Mouse (Mus musculus) embryo, embryonic 11.5 days (tissue): Measurements from ENCODE around the gene Mob3b.

Source experiments
- DNase-seq: peaks from one replicate; pipeline ENCODE4 v3.0.0-alpha.2; 2012; ENCODE audit warnings: low read depth, low spot score

The Mob3b gene

DNA sequence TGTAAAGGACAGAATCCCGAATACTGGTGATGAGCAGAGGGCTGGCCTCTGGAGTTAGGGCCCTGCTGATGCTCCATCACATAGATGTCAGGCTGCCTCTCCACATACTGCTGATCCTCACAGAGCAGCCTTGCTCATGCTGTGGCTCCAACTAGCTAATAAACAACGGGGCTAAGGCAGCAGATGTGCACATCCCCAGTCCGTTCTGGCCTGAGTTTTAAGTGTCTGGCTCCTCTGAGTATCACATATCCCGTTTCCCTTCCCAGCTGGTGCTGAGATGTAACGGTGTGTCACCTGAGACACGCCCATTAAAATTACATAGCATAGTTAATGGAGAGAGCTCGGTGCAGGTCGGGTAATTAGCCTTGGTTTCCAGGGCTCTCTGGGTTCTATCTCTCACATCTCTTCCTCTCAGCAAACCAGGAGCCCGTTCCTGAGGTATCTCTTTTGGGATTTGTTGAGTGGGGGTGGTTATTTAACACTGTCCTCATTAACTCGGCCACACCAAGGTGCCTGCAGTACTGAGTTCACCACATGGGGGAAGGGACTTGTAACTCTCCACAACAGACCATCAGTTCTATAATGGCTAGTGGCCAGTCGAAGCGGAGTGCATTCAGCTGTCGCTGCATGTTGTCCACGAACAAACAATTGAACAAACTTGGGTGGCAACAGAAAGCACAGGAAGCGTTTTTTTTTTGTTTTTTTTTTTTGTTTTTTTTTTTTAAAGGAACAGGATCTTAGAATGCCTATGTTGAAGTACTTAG is 92.0 kb downstream of the Mob3b start:
- DNase-seq, result no peak

DNA sequence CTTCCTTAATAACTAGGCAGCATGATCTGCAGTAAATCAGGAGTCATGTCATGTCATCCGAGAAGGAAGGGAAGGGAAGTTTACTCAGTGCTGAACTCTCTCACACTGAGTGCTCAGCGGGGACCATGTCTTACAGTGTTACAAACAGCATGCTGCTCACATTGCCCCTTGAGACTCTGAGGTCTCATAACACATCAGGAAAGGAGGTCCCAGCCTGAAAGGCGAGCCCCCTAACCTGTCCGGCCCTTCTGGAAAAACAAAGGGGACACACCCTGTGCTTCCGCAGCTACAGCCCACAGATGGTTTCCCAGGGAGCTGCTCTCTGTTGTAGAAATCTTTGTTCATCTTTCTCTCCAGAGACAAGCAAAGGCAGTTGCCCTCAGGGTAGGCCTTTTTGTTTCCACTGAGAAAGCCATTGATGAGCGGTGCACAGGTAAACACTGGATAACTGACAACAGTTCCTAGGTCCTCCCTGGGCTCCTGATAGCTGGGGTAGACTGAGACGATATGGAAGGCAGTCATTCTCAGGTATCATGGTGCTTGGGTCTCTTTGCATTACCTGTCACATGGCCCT is 94.1 kb downstream of the Mob3b start:
- no peak for DNase-seq

- no peak for DNase-seq
These were observed 96.3 kb downstream of the Mob3b start for GRCm38 (mm10) chr4:35060964-35061363.

- DNase-seq, result no peak
These were observed 96.9 kb downstream of the Mob3b start for GRCm38 (mm10) chr4:35060401-35060800.

DNA sequence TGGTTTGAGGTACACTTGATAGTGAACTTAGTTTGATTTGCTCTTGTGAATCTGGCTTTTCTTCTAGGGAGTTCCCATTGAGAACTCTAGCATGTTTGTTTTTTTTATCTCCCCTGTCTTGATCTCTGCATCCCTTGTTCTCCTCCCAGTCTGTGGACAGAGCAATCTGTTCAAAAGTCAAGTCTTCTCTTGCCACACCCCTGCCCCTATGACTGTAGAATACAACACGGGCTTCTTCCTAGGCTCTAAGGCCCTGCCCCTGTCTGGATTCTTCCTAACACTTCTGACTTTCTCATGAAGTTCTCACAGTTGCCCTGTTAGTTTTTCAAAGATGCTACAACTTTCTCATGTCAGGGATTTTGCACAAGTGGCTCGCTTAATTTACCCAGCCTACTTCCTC is 102.9 kb downstream of the Mob3b start:
- no peak for DNase-seq

- no peak for DNase-seq
These were observed 104.9 kb downstream of the Mob3b start for GRCm38 (mm10) chr4:35052174-35052942.

DNA sequence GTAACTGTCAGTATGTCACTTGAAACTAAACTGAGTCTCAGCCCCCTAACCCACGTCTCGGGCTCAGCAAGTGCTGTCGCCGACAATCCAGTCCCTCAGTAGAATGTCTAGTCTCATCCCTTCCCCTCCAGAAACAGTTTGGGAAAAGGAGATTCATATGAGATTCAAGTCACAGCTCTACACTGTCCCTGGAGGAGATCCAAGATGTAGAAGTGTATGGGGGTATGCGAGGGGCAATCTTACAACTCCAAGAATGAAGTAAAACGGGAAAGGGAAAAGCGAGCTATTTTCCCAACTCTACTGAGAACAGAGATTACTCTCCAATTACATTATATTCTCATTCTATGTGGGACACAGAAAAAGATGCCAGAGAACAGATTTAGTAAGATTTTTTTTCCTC is 106.1 kb downstream of the Mob3b start:
- DNase-seq, result no peak

DNA sequence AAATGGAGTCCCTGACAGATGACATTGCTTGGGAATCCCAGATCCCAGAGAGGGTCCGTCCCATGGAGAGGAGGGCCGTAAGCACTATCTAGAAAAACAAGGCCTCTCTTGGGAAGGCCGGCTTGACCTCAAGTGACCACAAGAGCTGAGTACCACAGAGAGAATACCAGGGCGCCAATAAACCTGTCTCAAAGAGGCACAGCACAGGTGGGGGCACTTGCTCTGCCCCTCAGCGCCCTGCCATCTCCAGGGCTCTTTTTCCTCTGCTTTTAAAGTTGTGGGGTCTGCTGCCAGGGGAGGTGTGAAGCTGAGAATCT is 107.6 kb downstream of the Mob3b start:
- DNase-seq, result no peak

GRCm38 (mm10) chr4:35049036-35049741 is 108.1 kb downstream of the Mob3b start:
- DNase-seq, result no peak

DNA sequence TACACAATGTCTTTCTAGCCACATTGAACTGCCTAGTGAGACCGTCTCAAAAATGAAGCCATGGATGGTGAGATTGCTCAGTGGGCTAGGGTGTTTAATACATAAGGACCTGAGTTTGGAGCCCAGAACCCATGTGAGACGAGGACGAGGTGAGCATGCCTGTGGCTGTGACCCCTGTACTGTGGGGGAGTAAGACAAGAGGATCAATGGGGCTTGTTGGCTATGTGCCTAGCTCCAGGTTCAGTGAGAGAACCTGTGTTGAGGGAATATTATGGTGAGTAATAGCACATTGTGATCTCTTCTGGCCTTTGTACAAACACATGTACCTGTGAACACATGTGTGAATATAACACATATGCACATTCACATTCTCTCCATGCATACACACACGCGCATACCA is 116.4 kb downstream of the Mob3b start:
- no peak for DNase-seq

DNA sequence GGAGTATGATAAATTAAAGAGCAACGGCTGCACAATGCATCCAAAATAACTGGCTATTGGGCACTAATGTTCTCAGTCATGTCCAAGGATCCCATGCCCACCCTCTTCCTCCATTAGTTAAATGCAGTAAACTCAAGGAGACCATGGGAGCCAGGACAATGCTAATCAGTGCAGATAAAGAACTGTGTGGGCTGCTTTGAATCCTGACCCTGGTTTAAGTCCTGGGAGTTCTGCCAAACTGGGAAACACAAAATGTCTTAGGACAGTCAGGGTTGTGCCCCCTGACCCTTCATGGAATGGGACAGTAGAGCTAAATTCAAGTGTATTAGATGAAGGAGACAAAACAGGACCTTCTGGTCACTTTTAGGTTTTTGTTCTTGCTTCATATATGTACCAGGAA is 117.0 kb downstream of the Mob3b start:
- no peak for DNase-seq

DNA sequence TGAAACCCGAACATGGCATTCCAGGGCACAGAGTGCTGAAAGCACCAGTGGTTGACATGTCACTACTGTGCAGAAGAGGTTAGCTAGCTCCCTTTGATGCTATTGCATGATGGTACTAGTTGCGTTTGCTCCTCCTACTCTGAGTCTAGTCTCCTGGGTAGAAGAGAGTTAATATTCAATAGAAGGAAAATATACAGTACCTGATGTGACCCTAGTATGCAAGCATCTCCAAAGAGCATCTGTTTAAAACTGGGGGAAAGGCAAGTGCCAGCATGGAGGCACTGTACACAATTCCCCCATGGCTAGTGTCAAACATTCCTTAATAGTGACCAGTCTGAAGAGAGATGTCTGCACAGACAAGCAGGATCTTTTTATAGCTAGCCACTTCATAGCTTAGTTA is 119.5 kb downstream of the Mob3b start:
- no peak for DNase-seq

GRCm38 (mm10) chr4:35034504-35035290 is 122.6 kb downstream of the Mob3b start:
- no peak for DNase-seq

DNA sequence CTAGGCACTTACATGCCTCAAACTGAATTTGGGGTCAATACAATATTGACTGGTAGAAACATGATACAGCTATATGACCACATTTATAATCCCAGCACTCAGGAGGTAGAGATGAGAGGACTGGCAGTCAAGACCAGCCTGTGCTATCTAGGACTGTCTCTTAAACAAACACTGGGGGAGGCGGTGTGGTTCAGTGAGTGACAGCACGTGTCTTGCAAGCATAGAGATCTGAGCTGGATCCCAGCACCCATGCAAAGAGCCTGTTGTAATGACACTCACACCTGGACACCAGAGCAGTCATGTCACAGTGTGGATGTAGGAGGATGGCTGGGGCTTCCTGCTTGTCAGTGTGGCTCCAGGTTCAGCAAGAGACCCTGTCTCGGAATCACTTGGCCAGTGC is 124.5 kb downstream of the Mob3b start:
- DNase-seq, result no peak

DNA sequence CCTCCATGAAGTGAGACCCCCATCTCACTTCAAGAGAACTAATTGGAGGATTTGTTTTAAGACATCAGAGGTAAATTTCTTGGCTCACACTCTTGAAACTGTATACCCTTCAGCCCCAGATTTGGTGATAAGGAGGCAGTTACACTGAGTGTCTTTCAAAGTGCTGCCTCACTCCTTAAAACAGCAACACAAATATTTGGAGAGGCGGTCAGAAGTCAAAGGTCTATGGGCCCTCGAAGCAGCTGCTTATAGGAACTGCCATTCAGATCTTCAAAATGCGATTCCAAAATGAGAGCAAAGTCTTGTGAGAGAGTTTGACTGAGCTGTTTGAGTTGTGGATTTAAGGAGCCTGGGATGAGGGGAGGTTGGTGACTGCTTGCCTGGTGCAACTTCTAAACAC is 125.7 kb downstream of the Mob3b start:
- no peak for DNase-seq

DNA sequence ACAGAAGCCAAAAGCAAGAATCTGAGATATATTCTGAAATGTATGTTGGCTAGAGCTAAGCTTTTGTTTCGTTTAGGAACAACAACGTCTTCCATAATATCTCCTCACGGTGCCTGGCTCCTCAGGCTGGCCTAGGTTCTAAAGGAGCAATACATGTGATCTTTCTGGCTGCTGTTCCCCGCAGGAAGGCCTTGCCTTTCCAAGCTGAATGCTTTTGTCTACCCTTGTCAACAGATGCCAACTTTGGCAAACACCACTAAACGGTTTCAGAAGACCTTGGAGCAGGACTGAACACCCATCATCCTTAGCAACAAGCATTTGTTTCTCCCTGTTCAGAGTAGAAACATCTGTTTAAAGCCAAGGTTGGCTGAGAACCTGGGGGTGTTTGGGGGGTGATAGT is 126.1 kb downstream of the Mob3b start:
- no peak for DNase-seq

DNA sequence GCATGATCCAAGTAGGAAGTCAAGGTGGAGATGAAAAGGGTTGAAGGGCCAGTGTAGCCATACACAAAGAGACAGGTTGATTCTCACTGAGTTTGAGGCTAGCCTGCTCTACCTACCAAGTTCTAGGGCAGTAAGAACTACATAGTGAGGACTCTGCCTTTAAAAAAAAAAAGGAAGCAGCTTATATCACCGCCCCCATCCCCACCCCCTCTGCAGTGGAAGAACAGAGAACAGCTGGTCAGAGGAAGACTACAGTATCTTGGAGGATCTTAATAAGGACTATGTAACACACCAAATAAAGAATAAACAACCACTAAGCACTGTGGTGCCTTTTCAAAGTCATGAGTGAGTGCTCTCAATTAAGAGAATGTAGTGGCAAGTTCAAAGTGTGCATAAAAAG is 138.9 kb downstream of the Mob3b start:
- DNase-seq, result no peak

GRCm38 (mm10) chr4:35012401-35013307 is 144.6 kb downstream of the Mob3b start:
- DNase-seq, result no peak

DNA sequence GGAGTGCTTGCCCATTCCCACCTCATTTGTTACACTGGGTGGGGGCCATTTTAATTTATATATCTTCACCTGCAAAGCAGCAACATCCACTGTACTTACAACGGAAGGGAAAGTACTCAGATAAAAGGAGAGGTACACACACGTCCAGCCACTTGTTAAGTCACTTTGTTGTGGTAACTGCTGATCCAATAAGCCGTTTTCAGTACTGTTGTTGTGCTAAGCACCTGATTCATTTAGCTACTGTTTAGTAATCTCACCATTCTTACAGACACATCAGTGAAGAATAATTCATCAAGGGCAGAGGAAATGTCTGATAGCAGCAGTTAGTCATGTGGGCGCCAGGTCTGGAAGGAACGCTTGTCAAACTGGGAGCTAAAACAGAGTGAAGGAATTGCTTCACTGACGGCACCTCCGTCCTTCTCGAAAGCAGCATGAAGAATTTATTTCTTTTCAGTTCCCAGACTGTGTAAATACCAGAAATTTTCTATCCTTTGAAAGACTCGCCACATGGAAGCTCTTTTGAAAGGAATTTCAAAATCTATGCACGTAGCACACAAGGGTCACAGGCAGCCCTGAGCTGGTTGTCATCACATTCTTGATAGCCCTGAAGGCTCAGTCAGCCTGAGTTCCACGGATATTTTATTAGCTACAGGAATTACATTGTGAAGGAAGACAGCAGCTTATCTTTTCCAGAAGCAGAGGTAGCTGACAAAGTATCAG is 150.6 kb downstream of the Mob3b start:
- no peak for DNase-seq

- no peak for DNase-seq
These were observed 151.2 kb downstream of the Mob3b start for GRCm38 (mm10) chr4:35006056-35006455.
